Mouse (Mus musculus) retina, postnatal 7 days (tissue): ENCODE results near the gene Mrgprh.

Source experiments
- DNase-seq: peaks from one replicate; pipeline ENCODE4 v3.0.0-alpha.2; 2012; ENCODE audit warnings: low read depth, low spot score

Gene Mrgprh

GRCm38 (mm10) chr17:12875734-12876133 is at the start of gene Mrgprh:
Gene Mrgprh, plus strand, starts transcription at chr17:12876034.
- no peak for DNase-seq

GRCm38 (mm10) chr17:12830351-12830750 is 45.5 kb upstream of the Mrgprh start:
- no peak for DNase-seq

- no peak for DNase-seq
These were observed 43.6 kb upstream of the Mrgprh start for GRCm38 (mm10) chr17:12832231-12832630.

GRCm38 (mm10) chr17:12832657-12833056 is 43.2 kb upstream of the Mrgprh start:
- DNase-seq, result no peak

- no peak for DNase-seq
These were observed 41.5 kb upstream of the Mrgprh start for GRCm38 (mm10) chr17:12834317-12834716.

GRCm38 (mm10) chr17:12834826-12835225 is 41.0 kb upstream of the Mrgprh start:
- DNase-seq, result no peak

- DNase-seq, result no peak
These were observed 40.1 kb upstream of the Mrgprh start for GRCm38 (mm10) chr17:12835738-12836137.

- no peak for DNase-seq
These were observed 36.2 kb upstream of the Mrgprh start for GRCm38 (mm10) chr17:12839475-12840267.

GRCm38 (mm10) chr17:12843826-12844225 is 32.0 kb upstream of the Mrgprh start:
- DNase-seq, result no peak

GRCm38 (mm10) chr17:12844540-12844939 is 31.3 kb upstream of the Mrgprh start:
- DNase-seq, result no peak

GRCm38 (mm10) chr17:12845862-12846261 is 30.0 kb upstream of the Mrgprh start:
- DNase-seq, result no peak

- DNase-seq, result no peak
These were observed 29.4 kb upstream of the Mrgprh start for GRCm38 (mm10) chr17:12846474-12846873.

GRCm38 (mm10) chr17:12847736-12848135 is 28.1 kb upstream of the Mrgprh start:
- no peak for DNase-seq

- no peak for DNase-seq
These were observed 26.0 kb upstream of the Mrgprh start for GRCm38 (mm10) chr17:12849778-12850382.

GRCm38 (mm10) chr17:12851689-12852088 is 24.1 kb upstream of the Mrgprh start:
- DNase-seq, result no peak

- DNase-seq, result no peak
These were observed 22.0 kb upstream of the Mrgprh start for GRCm38 (mm10) chr17:12853821-12854220.

- DNase-seq, result no peak
These were observed 21.4 kb upstream of the Mrgprh start for GRCm38 (mm10) chr17:12854386-12854785.

GRCm38 (mm10) chr17:12857395-12857794 is 18.4 kb upstream of the Mrgprh start:
- no peak for DNase-seq

- DNase-seq, result no peak
These were observed 17.8 kb upstream of the Mrgprh start for GRCm38 (mm10) chr17:12858072-12858471.

- DNase-seq, result no peak
These were observed 16.8 kb upstream of the Mrgprh start for GRCm38 (mm10) chr17:12859006-12859520.

GRCm38 (mm10) chr17:12864111-12864510 is 11.7 kb upstream of the Mrgprh start:
- no peak for DNase-seq

GRCm38 (mm10) chr17:12865407-12865806 is 10.4 kb upstream of the Mrgprh start:
- DNase-seq, result no peak

- no peak for DNase-seq
These were observed 9.0 kb upstream of the Mrgprh start for GRCm38 (mm10) chr17:12866853-12867252.
